Mouse (Mus musculus): ENCODE measurements at regions not wholly inside any gene's neighbourhood (a gene's known extent, or its start where the extent isn't known, plus 50 kb on each side); places are given as distances from the start of the nearest gene placed in this dataset.

GRCm38 (mm10) chr3:52896462-52896861, 120.6 kb downstream of the Cog6 start:
- TF ChIP-seq POLR2A (IDR thresholded peaks at IDR 0.05; ENCODE audit: borderline replicate concordance, extremely low read depth, low read depth, low read length): no peak
- TF ChIP-seq CTCF (IDR thresholded peaks at IDR 0.05; ENCODE audit: insufficient read depth, low read length): no peak
